ENCODE assay signal across 16 mouse cellular contexts in genomic region chr1:153431701-153432100, GRCm38 (mm10). TPM values are rescaled to one million over a fixed set of nuclear protein-coding genes. Genes with fewer than 3 reads are reported as not detected.
DNase-seq lines count a peak whose midpoint lies in the region; ATAC-seq lines count a peak whose summit lies in the region.
"Had no signal": no experiment of that assay in that cellular context is flagged by ENCODE, and none has a peak within 500 bp of the region (broad histone marks: within the 10 kb centered on the region; RNA-seq: fewer than 3 reads in every experiment).

No protein-coding gene starts in this region.

- DNase-seq in heart, adult 11 months, result peak; percentile 72
- DNase-seq in heart, postnatal 25 days (ENCODE audit: low spot score), result no peak
- DNase-seq in thymus, postnatal 0 days (ENCODE audit: low spot score), result peak; percentile 28
- DNase-seq in thymus, postnatal 36 days, result no peak
- peak; percentile 30 for DNase-seq in thymus, postnatal 4 days
- no peak for DNase-seq in left cerebral cortex, postnatal 14 days (ENCODE audit: low spot score in 2 of 2)
- DNase-seq: cerebellum, postnatal 14 days; gastrocnemius, postnatal 14 days; lung, postnatal 14 days; right cerebral cortex, postnatal 25 days had no signal

- peak; percentile 76 for ATAC-seq in megakaryocyte progenitor cell, adult 5-6 weeks (replicated peaks; ENCODE audit: poor library complexity)
- no peak for ATAC-seq in erythroid progenitor cell, adult 5-6 weeks (replicated peaks; ENCODE audit: low FRiP score, poor library complexity, severe bottlenecking)
- ATAC-seq: forebrain, embryonic 13.5 days; intestine, embryonic 16.5 days; midbrain, embryonic 13.5 days had no signal

- intact Hi-C loops in heart, postnatal 25 days (cut with DNase I), result no loop called here
- intact Hi-C loops in left cerebral cortex, postnatal 14 days (cut with DNase I), result no loop called here

RNA-seq across cellular contexts. Expression of gene Shcbp1l, which starts 6.7 kb away (rescaled TPM):
- total RNA-seq in heart, postnatal 25 days (2021), result not detected
- polyA plus RNA-seq in thymus, postnatal 0 days (2015; fragmentation: Nextera tagmentation; extraction: Ambion mirVana), result 0.61 and 0.64 TPM in 2 replicates
- 0.71 and 0.94 TPM in 2 replicates for total RNA-seq in megakaryocyte progenitor cell, adult 5-6 weeks (2015)
- total RNA-seq in megakaryocyte progenitor cell, adult 5-6 weeks (2017), result 0.46 and 1.1 TPM in 2 replicates
- not detected in 2 replicates for total RNA-seq in erythroid progenitor cell, adult 5-6 weeks (2015; ENCODE audit: low replicate concordance)
- total RNA-seq in erythroid progenitor cell, adult 5-6 weeks (2017; ENCODE audit: low replicate concordance), result not detected in 2 replicates
- 1 to 10 TPM; 2.0 TPM for total RNA-seq in left cerebral cortex, postnatal 14 days (2021)
- total RNA-seq: gastrocnemius, postnatal 14 days; heart, postnatal 10 days had no signal
- polyA plus RNA-seq: intestine, embryonic 16.5 days had no signal

RNA-seq across cellular contexts. Expression of gene Dhx9, which starts 55.8 kb away (rescaled TPM):
- 10 to 100 TPM; 47.0 to 53.6 TPM for total RNA-seq in heart, postnatal 25 days (2021)
- polyA plus RNA-seq in thymus, postnatal 0 days (2015; fragmentation: Nextera tagmentation; extraction: Ambion mirVana), result 33.4 and 41.3 TPM in 2 replicates
- total RNA-seq in megakaryocyte progenitor cell, adult 5-6 weeks (2015), result 177 and 201 TPM in 2 replicates
- total RNA-seq in megakaryocyte progenitor cell, adult 5-6 weeks (2017), result 114 and 158 TPM in 2 replicates
- 101 and 128 TPM in 2 replicates for total RNA-seq in erythroid progenitor cell, adult 5-6 weeks (2015; ENCODE audit: low replicate concordance)
- 83.7 and 154 TPM in 2 replicates for total RNA-seq in erythroid progenitor cell, adult 5-6 weeks (2017; ENCODE audit: low replicate concordance)
- total RNA-seq in left cerebral cortex, postnatal 14 days (2021), result 100 to 1,000 TPM; 105 to 107 TPM

Comparison
In these comparisons a context has a peak if more than half of its experiments do, and no peak if none do; other contexts are left out.
1. DNase-seq: peak in heart, adult 11 months (single experiment), thymus, postnatal 0 days (single experiment) and thymus, postnatal 4 days (single experiment); none in heart, postnatal 25 days (single experiment), thymus, postnatal 36 days (0 of 2) and left cerebral cortex, postnatal 14 days (0 of 2).